Mouse (Mus musculus): ENCODE measurements around the gene Galnt17. TPM values are rescaled to one million over a fixed set of nuclear protein-coding genes. Genes with fewer than 3 reads are reported as not detected.

Gene Galnt17
- total RNA-seq, 1 experiment from 2014 or later: not detected

DNA sequence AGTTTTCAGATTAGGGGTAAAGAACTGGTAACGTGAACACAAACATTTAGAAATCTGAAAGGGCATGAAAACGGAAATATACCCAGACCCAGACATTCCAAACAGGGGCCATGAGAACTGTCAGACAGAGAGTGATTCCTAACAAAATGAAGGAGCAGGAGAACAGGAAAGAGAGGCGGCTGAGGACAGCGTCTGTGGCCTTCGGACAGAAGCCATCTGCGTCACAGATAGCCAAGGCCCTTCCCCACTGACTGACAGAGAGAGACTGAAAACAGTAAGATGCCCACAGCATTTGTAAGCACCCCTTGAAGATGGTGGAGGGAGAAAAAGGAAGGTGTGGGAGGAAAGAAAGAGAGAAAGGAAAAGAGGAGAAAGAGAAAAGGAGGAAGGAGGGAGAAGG is 139.1 kb downstream of the Galnt17 start:
- no peak for ATAC-seq (ENCODE audit: extremely low read depth, insufficient number of reproducible peaks, low FRiP score, poor library complexity, severe bottlenecking)

- ATAC-seq (ENCODE audit: extremely low read depth, insufficient number of reproducible peaks, low FRiP score, poor library complexity, severe bottlenecking): no peak
Observed at GRCm38 (mm10) chr5:131167366-131167765, 140.9 kb downstream of the Galnt17 start.

- no peak for ATAC-seq (ENCODE audit: extremely low read depth, insufficient number of reproducible peaks, low FRiP score, poor library complexity, severe bottlenecking)
Observed at GRCm38 (mm10) chr5:131165681-131166080, 142.6 kb downstream of the Galnt17 start.

GRCm38 (mm10) chr5:131157866-131158265 is 150.4 kb downstream of the Galnt17 start:
- ATAC-seq (ENCODE audit: extremely low read depth, insufficient number of reproducible peaks, low FRiP score, poor library complexity, severe bottlenecking): no peak

- no peak for ATAC-seq (ENCODE audit: extremely low read depth, insufficient number of reproducible peaks, low FRiP score, poor library complexity, severe bottlenecking)
Observed at GRCm38 (mm10) chr5:131156323-131156722, 152.0 kb downstream of the Galnt17 start.

DNA sequence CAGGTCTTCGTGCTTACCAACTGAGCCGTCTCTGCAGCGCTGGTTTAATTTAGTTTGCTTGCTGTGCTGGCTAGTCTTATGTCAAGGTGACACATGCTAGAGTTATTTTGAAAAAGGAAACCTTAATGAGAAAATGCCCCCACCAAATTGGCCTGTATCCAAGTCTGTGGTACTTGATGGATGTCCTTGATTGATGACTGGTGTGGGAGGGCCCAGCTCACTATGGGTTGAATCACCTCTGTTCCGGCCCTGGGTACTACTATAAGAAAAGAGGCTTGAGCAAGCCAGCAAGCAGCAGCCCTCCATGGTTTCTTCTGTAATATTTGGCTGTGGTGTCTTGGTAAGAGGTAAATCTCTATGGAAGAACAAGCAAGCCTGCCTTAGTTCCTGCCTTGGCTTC is 165.7 kb downstream of the Galnt17 start:
- no peak for ATAC-seq (ENCODE audit: extremely low read depth, insufficient number of reproducible peaks, low FRiP score, poor library complexity, severe bottlenecking)

DNA sequence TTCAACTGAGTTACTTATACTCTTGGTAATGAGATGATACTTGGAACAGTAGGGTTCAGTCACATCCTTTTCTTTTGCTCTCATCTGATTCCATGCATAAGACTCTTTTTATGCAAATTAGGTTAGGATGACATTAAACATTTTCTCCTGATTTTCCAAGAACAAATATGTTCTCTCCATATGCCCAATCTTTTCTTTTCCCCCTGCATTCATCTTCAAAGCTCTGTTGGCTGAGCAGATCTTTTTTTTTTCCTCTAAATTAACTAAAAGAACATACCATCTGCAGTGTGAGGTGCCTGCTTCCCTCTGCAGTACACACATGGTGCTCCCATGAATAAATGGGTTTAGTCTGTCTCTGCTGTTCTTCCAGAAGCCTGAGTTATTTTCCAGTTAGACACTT is 173.5 kb downstream of the Galnt17 start:
- ATAC-seq (ENCODE audit: extremely low read depth, insufficient number of reproducible peaks, low FRiP score, poor library complexity, severe bottlenecking): no peak

GRCm38 (mm10) chr5:131120296-131120840 is 187.9 kb downstream of the Galnt17 start:
- no peak for ATAC-seq (ENCODE audit: extremely low read depth, insufficient number of reproducible peaks, low FRiP score, poor library complexity, severe bottlenecking)

GRCm38 (mm10) chr5:131119896-131120295 is 188.4 kb downstream of the Galnt17 start:
- ATAC-seq (ENCODE audit: extremely low read depth, insufficient number of reproducible peaks, low FRiP score, poor library complexity, severe bottlenecking): no peak

DNA sequence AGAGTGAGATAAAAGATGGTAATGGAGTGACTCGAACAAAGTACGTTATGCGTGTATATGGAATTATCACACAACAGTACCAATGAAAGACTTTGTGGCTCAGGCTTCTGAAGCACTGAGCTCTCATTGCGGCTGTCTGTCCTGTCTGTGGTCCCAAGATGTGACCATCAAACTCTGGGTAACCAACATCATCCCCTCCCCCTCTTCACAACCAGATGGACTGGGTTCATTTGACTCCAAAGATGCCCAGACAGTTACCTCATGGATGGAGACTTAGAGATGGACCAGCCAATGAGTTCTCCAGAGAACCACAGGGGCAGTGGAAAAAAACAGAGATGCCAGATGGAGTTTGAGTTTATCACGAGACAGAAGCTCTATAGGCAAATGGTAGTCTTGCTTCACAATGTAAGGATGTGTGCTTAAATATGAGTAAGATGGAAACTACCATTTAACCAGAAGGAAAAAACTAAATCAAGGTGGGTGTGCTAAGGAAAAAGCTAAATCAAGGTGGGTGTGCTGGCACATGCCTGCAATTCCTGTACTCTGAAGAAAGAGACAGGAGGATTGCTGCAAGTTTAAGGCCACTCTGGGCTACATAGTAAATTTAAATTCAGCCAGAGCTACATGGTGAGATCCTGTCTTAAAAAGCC is 190.8 kb downstream of the Galnt17 start:
- no peak for ATAC-seq (ENCODE audit: extremely low read depth, insufficient number of reproducible peaks, low FRiP score, poor library complexity, severe bottlenecking)

GRCm38 (mm10) chr5:131113850-131114470 is 194.3 kb downstream of the Galnt17 start:
- ATAC-seq (ENCODE audit: extremely low read depth, insufficient number of reproducible peaks, low FRiP score, poor library complexity, severe bottlenecking): no peak

GRCm38 (mm10) chr5:131107188-131107587 is 201.1 kb downstream of the Galnt17 start:
- ATAC-seq (ENCODE audit: extremely low read depth, insufficient number of reproducible peaks, low FRiP score, poor library complexity, severe bottlenecking): no peak

- ATAC-seq (ENCODE audit: extremely low read depth, insufficient number of reproducible peaks, low FRiP score, poor library complexity, severe bottlenecking): no peak
Observed at GRCm38 (mm10) chr5:131096824-131097223, 211.5 kb downstream of the Galnt17 start.

DNA sequence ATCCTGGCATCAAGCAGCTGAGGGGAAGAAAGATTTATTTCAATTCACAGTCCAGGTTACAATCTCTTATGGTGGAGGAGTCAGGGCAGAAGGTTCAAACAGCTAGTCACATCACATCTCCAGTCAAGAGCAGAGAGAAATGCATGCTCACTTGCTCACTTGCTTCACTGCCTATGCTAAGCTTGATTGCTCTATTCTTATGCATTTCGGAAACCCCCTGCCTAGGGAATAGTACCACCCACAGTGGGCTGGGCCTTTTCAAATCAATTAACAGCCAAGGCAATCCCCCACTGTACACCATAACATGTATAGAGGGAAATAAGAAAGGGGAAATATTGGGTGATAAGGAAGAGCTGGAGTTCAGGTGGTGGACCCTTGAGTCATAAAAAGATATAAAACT is 212.7 kb downstream of the Galnt17 start:
- no peak for ATAC-seq (ENCODE audit: extremely low read depth, insufficient number of reproducible peaks, low FRiP score, poor library complexity, severe bottlenecking)

- ATAC-seq (ENCODE audit: extremely low read depth, insufficient number of reproducible peaks, low FRiP score, poor library complexity, severe bottlenecking): no peak
Observed at GRCm38 (mm10) chr5:131094771-131095170, 213.5 kb downstream of the Galnt17 start.

DNA sequence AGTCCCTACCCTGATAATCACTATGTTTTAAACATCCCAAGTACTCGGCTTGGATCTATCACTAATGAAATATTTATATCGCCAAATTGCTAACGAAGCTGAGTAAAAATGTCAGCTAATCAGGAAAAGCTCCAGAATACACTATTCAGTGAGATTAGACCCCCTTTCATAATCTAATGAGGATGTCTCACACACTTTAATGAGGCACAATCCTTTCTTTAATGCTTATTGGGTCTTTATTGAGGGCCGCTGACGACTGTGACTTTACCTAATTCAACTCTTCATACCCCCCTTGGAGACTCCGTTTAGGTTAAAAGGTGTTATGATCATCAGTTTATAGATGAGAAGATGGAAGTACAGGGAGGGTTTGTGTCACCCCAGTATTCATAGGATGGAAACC is 214.2 kb downstream of the Galnt17 start:
- ATAC-seq (ENCODE audit: extremely low read depth, insufficient number of reproducible peaks, low FRiP score, poor library complexity, severe bottlenecking): no peak

- ATAC-seq (ENCODE audit: extremely low read depth, insufficient number of reproducible peaks, low FRiP score, poor library complexity, severe bottlenecking): no peak
Observed at GRCm38 (mm10) chr5:131089876-131090275, 218.4 kb downstream of the Galnt17 start.

DNA sequence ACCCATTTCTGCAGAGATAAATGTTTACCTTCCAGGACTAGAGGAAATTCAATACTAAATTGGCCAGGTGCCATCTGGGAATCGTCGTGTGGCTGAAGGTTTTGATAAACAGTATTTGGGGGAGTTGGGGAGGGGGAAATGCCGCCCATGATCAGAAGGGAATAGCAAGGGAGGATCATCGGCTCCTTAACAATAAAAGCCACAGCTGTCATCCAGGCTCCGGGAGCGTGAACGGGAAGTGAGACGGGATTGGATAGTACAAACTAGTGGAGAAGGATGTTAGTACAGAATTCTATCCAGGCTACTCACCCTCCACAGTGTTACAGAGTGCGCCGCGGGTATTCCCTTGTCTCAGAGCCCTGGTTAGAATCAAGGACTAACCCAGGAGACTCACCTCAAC is 219.4 kb downstream of the Galnt17 start:
- ATAC-seq (ENCODE audit: extremely low read depth, insufficient number of reproducible peaks, low FRiP score, poor library complexity, severe bottlenecking): no peak

GRCm38 (mm10) chr5:131083072-131083657 is 225.1 kb downstream of the Galnt17 start:
- no peak for ATAC-seq (ENCODE audit: extremely low read depth, insufficient number of reproducible peaks, low FRiP score, poor library complexity, severe bottlenecking)

DNA sequence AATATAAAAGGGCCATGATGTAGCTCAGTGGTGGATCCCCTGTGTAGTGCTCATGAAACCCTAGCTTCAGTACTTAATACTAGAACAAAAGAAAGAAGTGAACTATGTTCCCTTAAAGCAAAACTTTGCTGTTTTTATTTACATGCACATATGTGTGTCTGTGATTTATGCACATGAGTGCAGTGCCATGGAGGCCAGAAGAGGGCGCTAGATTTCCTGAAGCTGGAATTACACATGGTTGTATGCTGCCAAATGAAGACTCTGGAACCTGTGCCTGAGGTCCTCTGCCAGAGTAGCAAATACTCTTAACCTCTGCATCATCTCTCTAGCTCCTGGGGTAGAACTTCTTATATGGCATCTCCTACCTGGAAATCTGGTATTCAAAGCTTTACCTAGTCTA is 230.6 kb downstream of the Galnt17 start:
- no peak for ATAC-seq (ENCODE audit: extremely low read depth, insufficient number of reproducible peaks, low FRiP score, poor library complexity, severe bottlenecking)

Measured in neutrophil, adult 5-6 weeks (primary cell).